25 mouse cellular contexts compared by ENCODE assay signal in the genomic region with DNA sequence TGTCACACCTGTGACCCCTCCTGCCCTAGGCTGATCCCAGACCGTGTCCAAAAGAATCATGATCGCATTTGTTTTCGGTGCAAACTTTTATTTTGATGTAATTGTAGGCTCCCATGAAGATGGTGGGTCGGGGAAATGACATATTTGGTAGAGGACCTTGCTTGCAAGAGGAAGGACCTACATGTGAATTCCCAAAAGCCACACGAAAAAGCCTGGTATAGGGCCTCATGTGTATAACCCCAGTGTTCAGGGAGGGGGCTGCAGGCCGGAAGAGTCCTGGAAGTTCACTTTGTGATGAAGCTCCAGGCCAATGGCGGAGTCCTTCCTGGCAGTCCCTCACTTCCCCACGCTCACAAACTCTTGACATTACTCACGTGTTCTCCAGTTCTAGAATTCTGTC. TPM values are rescaled to one million over a fixed set of nuclear protein-coding genes. Genes with fewer than 3 reads are reported as not detected.
"Had no signal": no experiment of that assay in that cellular context is flagged by ENCODE, and none has a peak within 500 bp of the region (broad histone marks: within the 10 kb centered on the region; RNA-seq: fewer than 3 reads in every experiment).

No protein-coding gene starts in this region.

- H3K9me3 ChIP-seq: heart, embryonic 13.5 days; heart, embryonic 15.5 days; hindbrain, embryonic 15.5 days; kidney, embryonic 15.5 days; limb, embryonic 13.5 days; limb, embryonic 15.5 days had no signal

- DNase-seq: forebrain, postnatal 0 days; gastrocnemius, postnatal 14 days; gastrocnemius, postnatal 36 days; heart, adult 18-20 months; heart, postnatal 14 days; heart, postnatal 36 days; kidney, adult 11 months; kidney, adult 2 months; kidney, adult 9 months; kidney, postnatal 14 days; kidney, postnatal 36 days; layer of hippocampus, postnatal 36 days; left cerebral cortex, postnatal 4 days had no signal

- H3K27ac ChIP-seq: heart, embryonic 13.5 days; heart, embryonic 15.5 days; hindbrain, embryonic 15.5 days; kidney, embryonic 15.5 days; kidney, postnatal 0 days; limb, embryonic 13.5 days; limb, embryonic 15.5 days; liver, embryonic 12.5 days had no signal

- ATAC-seq: intestine, embryonic 16.5 days; liver, embryonic 12.5 days had no signal

- H3K4me3 ChIP-seq: heart, embryonic 13.5 days; heart, embryonic 15.5 days; hindbrain, embryonic 15.5 days; kidney, embryonic 15.5 days; limb, embryonic 13.5 days; limb, embryonic 15.5 days; liver, embryonic 12.5 days had no signal

- H3K9ac ChIP-seq: forebrain, postnatal 0 days; heart, embryonic 13.5 days; heart, embryonic 15.5 days; hindbrain, embryonic 15.5 days; kidney, embryonic 15.5 days; limb, embryonic 13.5 days; limb, embryonic 15.5 days; liver, embryonic 12.5 days had no signal

- H3K27me3 ChIP-seq: heart, embryonic 13.5 days; heart, embryonic 15.5 days; hindbrain, embryonic 15.5 days; kidney, embryonic 15.5 days; limb, embryonic 13.5 days; limb, embryonic 15.5 days; liver, embryonic 12.5 days had no signal

- H3K4me2 ChIP-seq: heart, embryonic 11.5 days; heart, embryonic 13.5 days; heart, embryonic 15.5 days; hindbrain, embryonic 15.5 days; kidney, embryonic 15.5 days; limb, embryonic 13.5 days; limb, embryonic 15.5 days; liver, embryonic 12.5 days had no signal

- H3K36me3 ChIP-seq: heart, embryonic 13.5 days; heart, embryonic 15.5 days; hindbrain, embryonic 15.5 days; kidney, embryonic 15.5 days; limb, embryonic 13.5 days; limb, embryonic 15.5 days; liver, embryonic 12.5 days had no signal

- H3K4me1 ChIP-seq: kidney, embryonic 15.5 days; limb, embryonic 15.5 days; liver, embryonic 12.5 days had no signal

RNA-seq across cellular contexts. Expression of a gene that starts 7.3 kb away (rescaled TPM):
- total RNA-seq: hematopoietic stem cell, adult 5-6 weeks; liver, adult 2 months had no signal
- polyA plus RNA-seq: liver, adult 2 months had no signal
